Mouse (Mus musculus) midbrain, embryonic 14.5 days (tissue): Measurements from ENCODE around the gene Rpl35. TPM values are rescaled to one million over a fixed set of nuclear protein-coding genes. Genes with fewer than 3 reads are reported as not detected.

Source experiments
- ATAC-seq: fragments of 200-750 bp; cut with Nextera tagmentation; 2 replicates; pipeline ENCODE4 v1.8.0; 2017; ENCODE audit warnings: moderate number of reproducible peaks, moderate library complexity; ENCODE audit not compliant: low FRiP score, low TSS enrichment
- DNase-seq: peaks from one replicate; pipeline ENCODE4 v3.0.0-alpha.2; 2015
- H3K27ac ChIP-seq: fragments of 300-500 bp; sonication (generic); replicated peaks from 2 replicates; pipeline ENCODE4 v1.5.1; 2014; ENCODE audit warnings: mild to moderate bottlenecking, low read depth, low read length, moderate library complexity
- H3K27me3 ChIP-seq: fragments of 300-500 bp; sonication (generic); 2 replicates; pipeline ENCODE4 v1.6.1; 2014; ENCODE audit warnings: low read length, control low read depth, mixed read lengths; ENCODE audit not compliant: control insufficient read depth, insufficient read depth
- H3K36me3 ChIP-seq: fragments of 300-500 bp; sonication (generic); 2 replicates; pipeline ENCODE4 v1.6.1; 2014; ENCODE audit warnings: low read length, control low read depth; ENCODE audit not compliant: control insufficient read depth, insufficient read depth
- H3K4me1 ChIP-seq: fragments of 300-500 bp; sonication (generic); 2 replicates; pipeline ENCODE4 v1.6.1; 2014; ENCODE audit warnings: mild to moderate bottlenecking, antibody characterized with exemption, low read length, control low read depth; ENCODE audit not compliant: control insufficient read depth, insufficient read depth
- H3K4me2 ChIP-seq: fragments of 300-500 bp; sonication (generic); 2 replicates; pipeline ENCODE4 v1.6.1; 2014; ENCODE audit warnings: mild to moderate bottlenecking, low read length, moderate library complexity
- H3K4me3 ChIP-seq: fragments of 300-500 bp; sonication (generic); replicated peaks from 2 replicates; pipeline ENCODE4 v1.5.1; 2014; ENCODE audit warnings: low read depth, low read length
- H3K9ac ChIP-seq: fragments of 300-500 bp; sonication (generic); replicated peaks from 2 replicates; pipeline ENCODE4 v1.6.1; 2014; ENCODE audit warnings: mild to moderate bottlenecking, low read length, moderate library complexity
- H3K9me3 ChIP-seq: fragments of 300-500 bp; sonication (generic); 2 replicates; pipeline ENCODE4 v1.6.1; 2016; ENCODE audit warnings: low read length, control low read depth, mixed read lengths; ENCODE audit not compliant: control insufficient read depth
- WGBS: fragments of 180-500 bp; shearing (Covaris S2); extraction: QIAGEN DNeasy Blood & Tissue Kit; methylation state at CpG from one replicate; pipeline ENCODE4 v1.1.7; 2014; 5-methylcytosine and 5-hydroxymethylcytosine counted together
- polyA plus RNA-seq: library from polyadenylated mRNA; unstranded; fragments of >200 nt; fragmentation: Nextera tagmentation; extraction: Ambion mirVana; gene quantifications from 2 replicates; pipeline ENCODE4 v1.2.1, GENCODE M21; 2014

Rpl35 gene
- polyA plus RNA-seq, 1 experiment from 2014 or later = 635 TPM

DNA sequence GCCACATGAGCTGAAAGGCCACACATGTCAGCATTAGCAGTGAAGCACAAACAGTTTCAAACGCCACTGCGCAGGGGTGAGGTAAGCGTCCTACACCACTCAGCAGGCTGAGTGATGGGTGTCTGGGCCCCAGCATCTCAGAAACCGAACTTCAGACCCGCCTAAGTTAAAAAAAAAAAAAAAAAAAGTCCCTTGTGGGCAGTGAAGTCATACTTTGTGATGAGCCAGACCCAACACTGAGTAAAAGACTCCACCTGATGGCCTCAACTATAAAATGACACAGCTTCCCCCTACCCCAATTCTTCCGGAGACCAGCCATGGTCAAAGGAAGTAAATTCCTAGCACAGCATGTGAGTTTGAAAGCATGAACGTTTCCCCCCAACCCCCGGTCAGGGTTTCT lies 2.3 kb downstream of the Rpl35 start:
- Histone ChIP-seq H3K27ac (no peak overlapping the region), H3K4me2 (peak overlapping the region; percentile 94), H3K9me3 (no peaks in the 10 kb centered on the region), H3K4me1 (peaks cover 27% of the 10 kb centered on the region), H3K4me3 (0 out of 2 replicates have a peak overlapping the region, but pooled peaks have one; percentile 7), H3K27me3 (no peaks in the 10 kb centered on the region), H3K9ac (no peak overlapping the region), H3K36me3 (peaks cover 43% of the 10 kb centered on the region)
- ATAC-seq (no peak), DNase-seq (no peak)
- WGBS = 64% methylated on average over 8 of the region's 8 CpGs

GRCm38 (mm10) chr2:39001866-39002265 lies 3.6 kb downstream of the Rpl35 start:
- H3K4me1 ChIP-seq = peaks cover 27% of the 10 kb centered on the region
- no peak overlapping the region for H3K9ac ChIP-seq
- no peak overlapping the region for H3K4me2 ChIP-seq
- H3K9me3 ChIP-seq = no peaks in the 10 kb centered on the region
- H3K27ac ChIP-seq = no peak overlapping the region
- DNase-seq (no peak), ATAC-seq (no peak)
- H3K36me3 ChIP-seq = peaks cover 43% of the 10 kb centered on the region
- 84% methylated on average over 3 of the region's 3 CpGs for WGBS
- H3K4me3 ChIP-seq = no peak overlapping the region
- H3K27me3 ChIP-seq = no peaks in the 10 kb centered on the region

DNA sequence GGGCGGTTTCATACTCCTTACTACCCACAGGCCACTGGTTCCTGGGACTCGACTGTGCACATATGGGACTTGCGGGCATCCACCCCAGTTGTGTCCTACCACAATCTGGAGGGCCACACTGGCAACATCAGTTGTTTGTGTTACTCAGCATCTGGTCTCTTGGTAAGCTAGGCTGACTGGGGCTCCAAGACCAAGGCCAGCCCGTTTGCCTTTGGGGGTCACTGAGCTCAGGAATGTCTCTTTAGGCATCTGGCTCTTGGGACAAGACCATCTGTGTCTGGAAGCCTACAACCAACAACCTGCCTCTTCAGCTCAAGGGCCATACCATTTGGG lies 4.9 kb downstream of the Rpl35 start:
- H3K4me3 ChIP-seq = no peak overlapping the region
- no peaks in the 10 kb centered on the region for H3K9me3 ChIP-seq
- H3K9ac ChIP-seq = no peak overlapping the region
- peaks cover 20% of the 10 kb centered on the region for H3K4me1 ChIP-seq
- DNase-seq (no peak), ATAC-seq (no peak)
- no peak overlapping the region for H3K27ac ChIP-seq
- no peak overlapping the region for H3K4me2 ChIP-seq
- H3K36me3 ChIP-seq = peaks cover 43% of the 10 kb centered on the region
- 87% methylated on average over 4 of the region's 4 CpGs for WGBS
- no peaks in the 10 kb centered on the region for H3K27me3 ChIP-seq

DNA sequence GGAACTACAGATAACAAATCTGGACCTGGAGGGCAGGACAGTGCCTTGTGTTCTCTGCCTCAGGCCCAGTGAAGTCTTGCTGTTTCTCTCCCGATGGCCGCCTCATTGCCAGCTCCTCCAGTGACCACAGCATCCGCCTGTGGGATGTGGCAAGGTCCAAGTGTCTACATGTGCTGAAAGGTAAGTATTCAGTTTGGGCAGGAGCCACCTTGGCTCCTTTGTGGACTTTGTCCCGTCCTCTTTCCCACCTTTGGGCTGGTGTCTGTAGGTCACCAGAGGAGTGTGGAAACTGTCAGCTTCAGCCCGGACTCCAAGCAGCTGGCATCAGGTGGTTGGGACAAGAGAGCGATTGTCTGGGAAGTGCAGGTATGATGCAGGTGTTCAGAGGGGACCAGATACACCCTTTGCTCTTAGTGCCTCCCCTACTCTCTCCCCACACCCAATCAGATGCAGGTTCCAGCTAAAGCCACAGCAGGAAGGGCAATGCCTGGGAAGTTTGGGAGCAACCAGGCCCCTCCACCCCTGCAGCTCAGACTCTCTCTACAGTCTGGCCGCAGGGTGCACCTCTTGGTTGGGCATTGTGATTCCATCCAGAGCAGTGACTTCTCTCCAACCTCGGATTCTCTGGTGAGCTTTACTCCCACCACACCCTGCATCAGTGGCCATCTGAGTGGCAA lies 5.4 kb downstream of the Rpl35 start:
- DNase-seq (no peak), ATAC-seq (no peak)
- 71% methylated on average over 8 of the region's 8 CpGs for WGBS
- H3K27me3 ChIP-seq = no peaks in the 10 kb centered on the region
- H3K27ac ChIP-seq = no peak overlapping the region
- no peak overlapping the region for H3K4me3 ChIP-seq
- peaks cover 43% of the 10 kb centered on the region for H3K36me3 ChIP-seq
- peaks cover 19% of the 10 kb centered on the region for H3K4me1 ChIP-seq
- H3K4me2 ChIP-seq = no peak overlapping the region
- no peak overlapping the region for H3K9ac ChIP-seq
- no peaks in the 10 kb centered on the region for H3K9me3 ChIP-seq

DNA sequence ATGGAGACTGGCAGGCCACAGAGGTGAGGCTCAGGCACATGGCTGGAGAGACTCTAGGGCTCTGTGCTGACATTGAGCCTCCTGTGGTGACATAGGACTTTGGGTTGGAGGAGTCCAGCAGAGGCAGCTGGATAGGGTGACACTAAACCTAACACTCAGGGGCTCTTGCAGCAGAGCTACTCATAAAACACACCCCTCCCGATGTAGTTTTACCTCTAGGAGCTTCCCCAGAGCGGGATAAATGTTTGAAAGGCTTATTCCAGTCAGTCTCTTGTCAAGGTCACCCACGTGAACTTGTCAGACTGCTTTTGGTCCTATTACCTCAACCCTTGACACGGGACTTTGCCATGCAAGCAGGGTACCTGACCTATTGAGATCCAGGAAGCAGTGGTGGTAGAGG lies 6.0 kb downstream of the Rpl35 start:
- DNase-seq = no peak
- peaks cover 43% of the 10 kb centered on the region for H3K36me3 ChIP-seq
- H3K4me3 ChIP-seq = no peak overlapping the region
- no peak overlapping the region for H3K27ac ChIP-seq
- WGBS = 57% methylated on average over 4 of the region's 4 CpGs
- H3K4me1 ChIP-seq = peaks cover 19% of the 10 kb centered on the region
- no peak overlapping the region for H3K4me2 ChIP-seq
- no peaks in the 10 kb centered on the region for H3K27me3 ChIP-seq
- no peak for ATAC-seq
- no peak overlapping the region for H3K9ac ChIP-seq
- no peaks in the 10 kb centered on the region for H3K9me3 ChIP-seq

DNA sequence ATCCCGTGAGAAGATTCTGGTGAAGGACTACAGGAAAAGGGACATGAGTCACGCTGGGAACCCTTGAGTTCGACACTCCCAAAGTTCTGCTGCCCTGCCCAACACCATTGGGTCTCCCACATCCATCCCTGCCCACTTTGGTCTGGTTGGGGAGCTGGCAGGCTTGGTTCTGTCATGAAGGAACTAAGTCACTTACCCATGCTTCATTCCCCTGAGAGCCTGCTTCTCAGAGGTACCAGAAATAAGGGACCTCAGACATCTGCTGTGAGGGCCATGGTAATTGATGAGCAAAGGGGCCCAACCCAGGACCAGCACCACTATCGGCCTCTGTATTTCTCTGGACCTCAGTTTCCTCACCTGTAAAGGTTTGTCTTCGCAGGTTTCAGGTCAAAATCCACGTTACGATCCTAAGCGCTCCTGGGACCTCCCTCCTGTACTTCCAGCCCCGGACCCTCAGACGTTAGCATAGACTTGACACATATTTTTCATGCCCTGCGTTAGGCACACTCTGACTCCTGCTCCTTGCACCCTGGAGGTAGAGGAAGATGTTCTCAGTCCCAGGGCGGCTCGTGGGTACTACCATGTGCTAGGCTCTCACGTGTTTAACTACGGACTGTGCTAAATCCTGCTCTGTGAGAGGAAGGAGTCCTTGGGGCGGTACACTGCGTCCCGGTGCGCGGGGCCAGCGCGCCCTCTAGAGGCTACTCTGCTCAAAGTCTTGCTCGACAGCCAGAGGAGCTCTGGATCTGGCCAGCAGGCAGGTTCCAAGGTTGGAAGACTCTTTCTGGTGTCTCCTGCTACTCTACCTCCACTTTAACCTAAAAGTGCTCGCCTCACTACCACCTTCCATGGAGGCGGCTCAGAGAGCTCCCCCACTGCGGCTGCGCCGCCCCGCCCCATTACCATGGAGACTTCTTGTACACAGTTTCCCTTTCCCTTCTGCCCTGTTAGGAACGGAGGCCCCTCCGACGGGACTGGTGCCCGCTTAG lies 7.7 kb downstream of the Rpl35 start, which contains the start of gene Wdr38:
TSS of gene Wdr38 (plus strand) at position 91 of the 989 bp plus-strand sequence.
- WGBS = 15% methylated on average over 33 of the region's 33 CpGs
- H3K27ac ChIP-seq = no peak within 1 kb of the TSS
- no peaks in the 10 kb centered on the region for H3K27me3 ChIP-seq
- H3K4me1 ChIP-seq = peaks cover 5% of the 10 kb centered on the region; the same call in 1 of the 2 replicates
- DNase-seq (peak; percentile 92), ATAC-seq (peak; percentile 87)
- H3K4me2 ChIP-seq = peak within 1 kb of the TSS; percentile 50
- H3K9ac ChIP-seq = 0 out of 2 replicates have a peak within 1 kb of the TSS, but pooled peaks have one; percentile 4
- H3K9me3 ChIP-seq = no peaks in the 10 kb centered on the region
- peak within 1 kb of the TSS; percentile 26 for H3K4me3 ChIP-seq
- H3K36me3 ChIP-seq = peaks cover 33% of the 10 kb centered on the region

GRCm38 (mm10) chr2:38992452-38992851 lies 13.0 kb downstream of the Rpl35 start:
- WGBS = 51% methylated on average over 4 of the region's 4 CpGs
- H3K27me3 ChIP-seq = no peaks in the 10 kb centered on the region
- ATAC-seq (no peak), DNase-seq (no peak)
- no peaks in the 10 kb centered on the region for H3K9me3 ChIP-seq
- H3K4me3 ChIP-seq = no peak overlapping the region
- H3K9ac ChIP-seq = no peak overlapping the region
- H3K4me1 ChIP-seq = peaks cover under 1% of the 10 kb centered on the region; the same call in 1 of the 2 replicates
- H3K27ac ChIP-seq = no peak overlapping the region
- H3K4me2 ChIP-seq = no peak overlapping the region
- H3K36me3 ChIP-seq = no peaks in the 10 kb centered on the region

GRCm38 (mm10) chr2:38992004-38992403 lies 13.4 kb downstream of the Rpl35 start:
- no peak for DNase-seq
- 77% methylated on average over 4 of the region's 4 CpGs for WGBS
- Histone ChIP-seq H3K4me1 (no peaks in the 10 kb centered on the region), H3K4me2 (no peak overlapping the region), H3K9ac (no peak overlapping the region), H3K9me3 (no peaks in the 10 kb centered on the region), H3K4me3 (no peak overlapping the region), H3K36me3 (no peaks in the 10 kb centered on the region), H3K27ac (no peak overlapping the region), H3K27me3 (no peaks in the 10 kb centered on the region)
- ATAC-seq = no peak
